Mouse (Mus musculus) lung, adult 2 months (tissue): ENCODE measurements at regions not wholly inside any gene's neighbourhood (a gene's known extent, or its start where the extent isn't known, plus 50 kb on each side); places are given as distances from the start of the nearest gene placed in this dataset.

Experiments
- CTCF ChIP-seq: fragments of 200-500 bp; IDR thresholded peaks from 2 replicates; pipeline ENCODE4 v1.5.1; 2011; ENCODE audit warnings: mild to moderate bottlenecking, low read length, control low read depth; ENCODE audit not compliant: insufficient read depth
- POLR2A ChIP-seq: fragments of 200-500 bp; IDR thresholded peaks from 2 replicates; pipeline ENCODE4 v1.6.1; 2011; ENCODE audit warnings: low read depth, mild to moderate bottlenecking, control low read depth, low read length, borderline replicate concordance; ENCODE audit errors: extremely low read depth

DNA sequence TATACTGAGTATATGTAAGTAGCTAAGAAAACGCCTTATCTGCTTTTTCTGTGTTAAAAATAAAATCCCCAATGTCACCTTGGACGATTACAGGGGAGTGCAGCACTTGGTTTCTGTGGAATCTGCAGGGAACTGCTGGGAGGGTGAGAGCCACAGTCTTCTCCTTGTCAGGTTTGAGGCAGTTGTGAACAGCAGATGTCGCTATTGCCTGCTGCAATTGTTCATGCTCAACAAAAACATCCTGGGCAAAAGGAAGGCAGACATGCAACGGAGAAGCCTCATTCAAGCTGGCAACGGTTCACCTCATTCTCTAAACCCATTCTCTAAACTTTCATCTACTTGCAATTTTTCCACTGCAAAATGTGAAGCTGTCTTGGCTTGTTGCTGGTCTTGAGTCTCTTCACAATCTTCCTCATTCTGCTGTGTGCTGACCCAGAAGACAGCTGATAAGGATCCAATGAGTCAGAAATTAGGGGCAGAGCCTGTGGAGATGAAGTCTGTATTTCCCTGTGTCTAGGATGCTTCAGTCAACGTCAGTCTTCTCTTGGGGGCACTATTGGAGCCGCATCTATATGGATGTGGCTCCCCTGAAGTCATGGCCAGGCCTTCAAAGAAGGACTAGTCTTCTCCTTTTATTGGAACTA lies 112.6 kb upstream of the Rapgef5 start:
- TF ChIP-seq CTCF = peak; percentile 85
- no peak for TF ChIP-seq POLR2A
